Mouse (Mus musculus) heart, adult 2 months (tissue): ENCODE data around the gene Gpi1. TPM values are rescaled to one million over a fixed set of nuclear protein-coding genes. Genes with fewer than 3 reads are reported as not detected.
"Not testable (repeated sequence)": the region's sequence is repeated elsewhere in the genome, so short reads cannot be mapped to it uniquely, and the experiment has no call there.

Experiments
- DNase-seq, 2 experiments: peaks; one replicate each; pipeline ENCODE4 v3.0.0; 2021
- H3K27ac ChIP-seq: fragments of 200-600 bp; 2 replicates; pipeline ENCODE4 v1.8.1; 2022
- H3K27me3 ChIP-seq: fragments of 200-500 bp; 2 replicates; pipeline ENCODE4 v1.6.1; 2012; ENCODE audit warnings: mild to moderate bottlenecking, low read length, inconsistent platforms, mixed read lengths; ENCODE audit not compliant: control insufficient read depth, insufficient read depth
- H3K36me3 ChIP-seq: fragments of 200-500 bp; 2 replicates; pipeline ENCODE4 v1.6.1; 2012; ENCODE audit warnings: low read length, inconsistent platforms; ENCODE audit not compliant: control insufficient read depth, insufficient read depth
- H3K4me1 ChIP-seq: fragments of 200-500 bp; 2 replicates; pipeline ENCODE4 v1.6.1; 2011; ENCODE audit warnings: low read length; ENCODE audit not compliant: control insufficient read depth, insufficient read depth
- H3K4me3 ChIP-seq: fragments of 200-600 bp; 2 replicates; pipeline ENCODE4 v1.8.1; 2022
- H3K79me2 ChIP-seq: fragments of 200-500 bp; replicated peaks from 2 replicates; pipeline ENCODE4 v1.6.1; 2012; ENCODE audit warnings: mild to moderate bottlenecking, inconsistent platforms, low read length, moderate library complexity, mixed read lengths; ENCODE audit not compliant: control insufficient read depth, insufficient read depth
- H3K9ac ChIP-seq: fragments of 200-500 bp; 2 replicates; pipeline ENCODE4 v1.6.1; 2012; ENCODE audit warnings: low read depth, mild to moderate bottlenecking, control low read depth, inconsistent platforms, low read length, mixed read lengths
- CTCF ChIP-seq: fragments of 200-600 bp; IDR thresholded peaks from 2 replicates; pipeline ENCODE4 v1.8.1; 2022; ENCODE audit warnings: antibody characterized with exemption, mild to moderate bottlenecking, moderate library complexity
- EP300 ChIP-seq: fragments of 200-500 bp; IDR thresholded peaks from 2 replicates; pipeline ENCODE4 v1.6.1; 2011; ENCODE audit warnings: low read depth, low read length, control low read depth; ENCODE audit not compliant: insufficient read depth
- POLR2A ChIP-seq: fragments of 200-500 bp; IDR thresholded peaks from 2 replicates; pipeline ENCODE4 v1.6.1; 2011; ENCODE audit warnings: mild to moderate bottlenecking, low read depth, low read length, control low read depth; ENCODE audit not compliant: insufficient read depth
- WGBS: fragments of 180-500 bp; shearing (Covaris S2); methylation state at CpG from one replicate; pipeline ENCODE4 v1.1.7; 2018; 5-methylcytosine and 5-hydroxymethylcytosine counted together
- intact Hi-C: fragments of 180-260 bp; cut with DNase I; formaldehyde crosslinking; loops from one replicate; pipeline ENCODE4 v1.15.1; 2025
- polyA plus RNA-seq: library from polyadenylated mRNA; depleted of rRNA; stranded (reverse); fragments of >200 nt; gene quantifications from 2 replicates; pipeline ENCODE4 v1.2.3, GENCODE M21; 2012
- total RNA-seq, 2 experiments: library from RNA; stranded (reverse); gene quantifications; 2 replicates each; pipeline ENCODE4 v1.2.3; 2021

The Gpi1 gene
- total and polyA plus RNA-seq, 3 experiments: 442 to 591 (median 480) TPM

- TF ChIP-seq EP300 (no peak), POLR2A (no peak), CTCF (no peak)
- no peaks in the 10 kb centered on the region for H3K4me1 ChIP-seq
- intact Hi-C loops: no loop called here
- H3K27me3 ChIP-seq: no peaks in the 10 kb centered on the region
- no peaks in the 10 kb centered on the region for H3K36me3 ChIP-seq
- H3K79me2 ChIP-seq: peaks cover 3% of the 10 kb centered on the region; the same call in 1 of the 2 replicates
- no peak overlapping the region for H3K4me3 ChIP-seq
- no peak overlapping the region for H3K27ac ChIP-seq
- H3K9ac ChIP-seq: no peak overlapping the region
- 82% methylated on average over 6 of the region's 6 CpGs for WGBS
- DNase-seq: no peak
Measured at GRCm38 (mm10) chr7:34192825-34193224, 37.3 kb downstream of the Gpi1 start.

GRCm38 (mm10) chr7:34189376-34189989 is 40.7 kb downstream of the Gpi1 start:
- H3K27me3 ChIP-seq: no peaks in the 10 kb centered on the region
- no peak for TF ChIP-seq EP300
- TF ChIP-seq POLR2A: no peak
- TF ChIP-seq CTCF: no peak
- DNase-seq: peak in 1 of 2 experiments; percentile 33
- WGBS: 81% methylated on average over 12 of the region's 12 CpGs
- H3K4me3 ChIP-seq: no peak overlapping the region
- intact Hi-C loops: no loop called here
- no peak overlapping the region for H3K27ac ChIP-seq
- H3K4me1 ChIP-seq: no peaks in the 10 kb centered on the region
- H3K9ac ChIP-seq: no peak overlapping the region
- no peaks in the 10 kb centered on the region for H3K79me2 ChIP-seq
- no peaks in the 10 kb centered on the region for H3K36me3 ChIP-seq

GRCm38 (mm10) chr7:34183794-34184193 is 46.3 kb downstream of the Gpi1 start:
- TF ChIP-seq EP300: no peak
- TF ChIP-seq POLR2A: no peak
- TF ChIP-seq CTCF: no peak
- no peaks in the 10 kb centered on the region for H3K79me2 ChIP-seq
- intact Hi-C loops: no loop called here
- H3K27me3 ChIP-seq: no peaks in the 10 kb centered on the region
- no peak overlapping the region for H3K9ac ChIP-seq
- WGBS: 83% methylated on average over 3 of the region's 3 CpGs
- no peak overlapping the region for H3K27ac ChIP-seq
- H3K36me3 ChIP-seq: no peaks in the 10 kb centered on the region
- no peak for DNase-seq
- H3K4me3 ChIP-seq: no peak overlapping the region
- H3K4me1 ChIP-seq: no peaks in the 10 kb centered on the region

- Histone ChIP-seq H3K4me1 (no peaks in the 10 kb centered on the region), H3K27me3 (no peaks in the 10 kb centered on the region), H3K9ac (no peak overlapping the region), H3K36me3 (no peaks in the 10 kb centered on the region), H3K4me3 (no peak overlapping the region), H3K27ac (no peak overlapping the region), H3K79me2 (no peaks in the 10 kb centered on the region)
- WGBS: 92% methylated on average over 13 of the region's 13 CpGs
- DNase-seq: no peak
- intact Hi-C loops: no loop called here
- TF ChIP-seq EP300: no peak
- TF ChIP-seq POLR2A: no peak
- no peak for TF ChIP-seq CTCF
Measured at GRCm38 (mm10) chr7:34183356-34183755, 46.8 kb downstream of the Gpi1 start.

- H3K79me2 ChIP-seq, H3K4me3 ChIP-seq, H3K27ac ChIP-seq, H3K9ac ChIP-seq, H3K36me3 ChIP-seq, H3K4me1 ChIP-seq, DNase-seq, intact Hi-C loops, H3K27me3 ChIP-seq: not testable (repeated sequence)
- WGBS: 71% methylated on average over 6 of the region's 6 CpGs
Measured at GRCm38 (mm10) chr7:34176241-34176640, 53.9 kb downstream of the Gpi1 start.

- TF ChIP-seq CTCF: peak; percentile 19; the same call in 1 of the 2 replicates
- no peak for TF ChIP-seq EP300
- no peak for TF ChIP-seq POLR2A
- no peaks in the 10 kb centered on the region for H3K79me2 ChIP-seq
- no peak overlapping the region for H3K27ac ChIP-seq
- DNase-seq: no peak
- no peak overlapping the region for H3K4me3 ChIP-seq
- H3K27me3 ChIP-seq: no peaks in the 10 kb centered on the region
- peaks cover 1% of the 10 kb centered on the region for H3K4me1 ChIP-seq
- intact Hi-C loops: no loop called here
- H3K36me3 ChIP-seq: peaks cover 2% of the 10 kb centered on the region; the same call in 1 of the 2 replicates
- H3K9ac ChIP-seq: no peak overlapping the region
- 63% methylated on average over 1 of the region's 1 CpGs for WGBS
Measured at GRCm38 (mm10) chr7:34172251-34172650, 57.9 kb downstream of the Gpi1 start.
